Mouse (Mus musculus) heart, embryonic 11.5 days (tissue): Measurements from ENCODE around the gene Gm20388. TPM values are rescaled to one million over a fixed set of nuclear protein-coding genes. Genes with fewer than 3 reads are reported as not detected.
"Not testable (repeated sequence)": the region's sequence is repeated elsewhere in the genome, so short reads cannot be mapped to it uniquely, and the experiment has no call there.

Experiments used
- ATAC-seq: fragments of 200-750 bp; cut with Nextera tagmentation; replicated peaks from 2 replicates; pipeline ENCODE4 v1.8.0; 2017; ENCODE audit warnings: moderate library complexity; ENCODE audit not compliant: insufficient number of reproducible peaks, low FRiP score, low TSS enrichment
- H3K27ac ChIP-seq: fragments of 300-500 bp; sonication (generic); 2 replicates; pipeline ENCODE4 v1.5.1; 2014; ENCODE audit warnings: mild to moderate bottlenecking, low read depth, low read length
- H3K27me3 ChIP-seq: fragments of 300-500 bp; sonication (generic); 2 replicates; pipeline ENCODE4 v1.6.1; 2014; ENCODE audit warnings: mild to moderate bottlenecking, low read length, mixed read lengths; ENCODE audit not compliant: control insufficient read depth, insufficient read depth
- H3K36me3 ChIP-seq: fragments of 300-500 bp; sonication (generic); 2 replicates; pipeline ENCODE4 v1.6.1; 2014; ENCODE audit warnings: mild to moderate bottlenecking, low read length, moderate library complexity, mixed read lengths; ENCODE audit not compliant: control insufficient read depth, insufficient read depth
- H3K4me1 ChIP-seq: fragments of 300-500 bp; sonication (generic); 2 replicates; pipeline ENCODE4 v1.6.1; 2014; ENCODE audit warnings: low read length; ENCODE audit not compliant: control insufficient read depth, insufficient read depth
- H3K4me2 ChIP-seq: fragments of 300-500 bp; sonication (generic); 2 replicates; pipeline ENCODE4 v1.6.1; 2014; ENCODE audit warnings: mild to moderate bottlenecking, moderate library complexity
- H3K4me3 ChIP-seq: fragments of 300-500 bp; sonication (generic); 2 replicates; pipeline ENCODE4 v1.5.1; 2014; ENCODE audit warnings: low read depth, low read length
- H3K9ac ChIP-seq: fragments of 300-500 bp; sonication (generic); 2 replicates; pipeline ENCODE4 v1.6.1; 2014; ENCODE audit warnings: mild to moderate bottlenecking, low read depth, low read length, moderate library complexity
- H3K9me3 ChIP-seq: fragments of 300-500 bp; sonication (generic); replicated peaks from 2 replicates; pipeline ENCODE4 v1.6.1; 2016; ENCODE audit warnings: low read length; ENCODE audit not compliant: control insufficient read depth
- WGBS: fragments of 180-500 bp; shearing (Covaris S2); extraction: QIAGEN DNeasy Blood & Tissue Kit; methylation state at CpG from one replicate; pipeline ENCODE4 v1.1.7; 2014; ENCODE audit not compliant: insufficient replicate concordance; 5-methylcytosine and 5-hydroxymethylcytosine counted together
- polyA plus RNA-seq: library from polyadenylated mRNA; unstranded; fragments of >200 nt; fragmentation: Nextera tagmentation; extraction: Ambion mirVana; gene quantifications from 2 replicates; pipeline ENCODE4 v1.2.1, GENCODE M21; 2014

Gm20388 gene
- polyA plus RNA-seq, 1 experiment from 2014 or later, result 6.4 TPM

DNA sequence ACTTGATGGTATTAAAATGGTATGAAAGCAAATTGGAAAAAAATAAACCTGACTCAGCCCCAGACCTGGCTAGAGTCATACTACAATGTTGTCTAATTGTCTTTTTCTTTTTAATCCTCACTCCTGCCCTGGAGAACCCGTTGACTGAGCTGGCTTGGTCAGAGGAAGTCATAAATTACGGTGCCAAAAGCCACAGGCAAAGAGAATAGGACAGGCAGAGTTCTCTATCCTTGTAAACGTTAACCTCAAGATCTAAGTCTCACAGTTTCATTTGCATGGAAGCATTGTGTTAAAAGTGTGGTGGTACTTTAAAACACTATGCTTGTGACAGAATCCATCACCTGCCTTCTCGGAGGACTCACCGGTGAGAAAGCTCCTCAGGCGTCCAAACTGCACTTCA, 4097.2 kb downstream of the Gm20388 start:
- Histone ChIP-seq H3K9ac (no peak overlapping the region), H3K36me3 (peaks cover 15% of the 10 kb centered on the region), H3K4me3 (no peak overlapping the region), H3K4me2 (no peak overlapping the region), H3K27ac (no peak overlapping the region), H3K27me3 (no peaks in the 10 kb centered on the region), H3K9me3 (no peaks in the 10 kb centered on the region), H3K4me1 (peaks cover 9% of the 10 kb centered on the region)
- ATAC-seq, result no peak
- WGBS, result 88% methylated on average over 6 of the region's 6 CpGs

DNA sequence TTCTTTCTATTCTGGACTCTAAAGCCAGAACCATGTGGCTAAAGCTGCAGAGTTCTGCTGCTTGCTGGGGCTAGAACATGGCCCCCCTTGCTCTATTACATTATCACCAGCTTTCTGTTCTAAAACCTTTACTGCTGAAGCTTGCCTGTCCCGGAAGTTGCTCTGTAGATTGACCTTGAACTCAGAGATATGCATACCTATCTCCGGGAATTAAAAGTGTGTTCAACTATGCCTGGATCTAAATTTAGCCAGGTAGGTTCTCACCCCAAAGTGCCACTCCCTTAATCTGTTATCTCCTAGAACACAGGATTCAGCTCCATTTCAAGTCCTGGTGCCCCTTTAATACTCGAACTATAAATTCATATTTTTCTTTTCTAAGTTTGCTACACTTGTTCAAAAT, 4100.9 kb downstream of the Gm20388 start:
- H3K27me3 ChIP-seq, result no peaks in the 10 kb centered on the region
- H3K4me2 ChIP-seq, result peak overlapping the region; percentile 27; the same call in 1 of the 2 replicates
- no peak for ATAC-seq
- H3K9ac ChIP-seq, result no peak overlapping the region
- peaks cover 9% of the 10 kb centered on the region for H3K4me1 ChIP-seq
- 43% methylated on average over 3 of the region's 3 CpGs for WGBS
- H3K36me3 ChIP-seq, result peaks cover 6% of the 10 kb centered on the region; the same call in 1 of the 2 replicates
- H3K4me3 ChIP-seq, result no peak overlapping the region
- no peaks in the 10 kb centered on the region for H3K9me3 ChIP-seq
- peak overlapping the region; percentile 35; the same call in 1 of the 2 replicates for H3K27ac ChIP-seq

DNA sequence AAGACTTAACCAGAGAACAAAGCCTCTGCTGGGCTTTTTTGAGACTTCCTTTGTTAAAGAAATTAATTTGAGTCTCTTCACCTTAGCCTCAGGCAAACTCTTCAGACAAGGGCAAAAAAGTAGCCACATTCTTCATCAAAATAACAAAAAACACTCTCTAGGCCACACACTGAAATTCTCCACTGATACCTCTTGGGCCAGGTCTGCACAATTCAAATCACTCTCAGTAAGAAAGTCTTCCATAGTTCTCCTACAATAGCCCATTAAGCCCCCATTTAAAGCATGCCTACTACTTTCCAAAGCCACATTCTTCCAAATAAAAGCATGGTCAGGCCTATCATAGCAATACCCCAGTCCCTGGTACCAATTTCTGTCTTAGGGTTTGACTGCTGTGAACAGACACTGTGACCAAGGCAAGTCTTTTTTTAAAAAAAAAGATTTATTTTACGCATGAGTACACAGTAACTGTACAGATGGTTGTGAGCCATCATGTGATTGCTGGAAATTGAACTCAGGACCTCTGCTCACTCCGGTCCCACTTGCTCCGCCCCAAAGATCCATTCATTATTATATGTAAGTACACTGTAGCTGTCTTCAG, 4101.4 kb downstream of the Gm20388 start:
- Histone ChIP-seq H3K9me3 (no peaks in the 10 kb centered on the region), H3K4me2 (no peak overlapping the region), H3K27ac (peak overlapping the region; percentile 35; the same call in 1 of the 2 replicates), H3K4me1 (peaks cover 9% of the 10 kb centered on the region), H3K36me3 (peaks cover 6% of the 10 kb centered on the region; the same call in 1 of the 2 replicates), H3K27me3 (no peaks in the 10 kb centered on the region), H3K4me3 (no peak overlapping the region), H3K9ac (no peak overlapping the region)
- 96% methylated on average over 3 of the region's 3 CpGs for WGBS
- no peak for ATAC-seq

DNA sequence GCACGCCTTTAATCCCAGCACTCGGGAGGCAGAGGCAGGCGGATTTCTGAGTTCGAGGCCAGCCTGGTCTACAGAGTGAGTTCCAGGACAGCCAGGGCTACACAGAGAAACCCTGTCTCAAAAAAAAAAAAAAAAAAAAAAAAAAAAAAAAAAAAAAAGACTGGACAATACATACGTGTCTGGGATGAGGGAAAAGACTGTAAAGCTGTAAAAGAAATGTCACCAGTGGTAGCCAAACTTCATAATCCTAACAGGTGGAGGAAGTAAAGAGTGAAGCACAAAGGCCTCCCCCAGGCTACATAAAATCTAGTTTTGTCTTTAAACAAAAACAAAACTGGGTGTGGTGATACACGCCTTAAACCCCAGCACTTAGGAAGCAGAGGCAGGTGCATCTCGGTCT, 4103.7 kb downstream of the Gm20388 start:
- H3K9me3 ChIP-seq, H3K4me3 ChIP-seq, H3K36me3 ChIP-seq, H3K27me3 ChIP-seq, H3K4me2 ChIP-seq, ATAC-seq, H3K27ac ChIP-seq, H3K9ac ChIP-seq: not testable (repeated sequence)
- WGBS, result 90% methylated on average over 7 of the region's 7 CpGs
- peaks cover 17% of the 10 kb centered on the region for H3K4me1 ChIP-seq

DNA sequence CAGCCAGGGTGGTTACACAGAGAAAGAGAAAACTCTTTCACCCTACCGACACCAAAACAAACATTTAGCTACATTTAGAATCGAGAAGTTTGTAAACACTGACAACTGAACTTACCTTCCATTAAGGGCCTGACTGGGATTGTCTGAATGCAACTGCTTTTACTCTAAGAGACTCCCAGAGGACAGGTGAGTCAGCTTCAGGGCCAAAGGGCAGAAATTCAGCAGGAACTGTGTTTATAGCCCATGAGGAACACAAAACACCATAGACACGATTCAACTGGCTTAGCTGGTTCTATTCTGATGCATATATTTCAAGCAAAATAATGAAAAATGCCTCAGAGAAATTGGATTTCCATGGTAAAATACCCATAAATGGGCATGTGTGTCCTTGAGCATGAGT, 4104.1 kb downstream of the Gm20388 start:
- H3K4me1 ChIP-seq, result peaks cover 22% of the 10 kb centered on the region
- H3K9ac ChIP-seq, result no peak overlapping the region
- no peak overlapping the region for H3K4me3 ChIP-seq
- 79% methylated on average over 3 of the region's 3 CpGs for WGBS
- no peak for ATAC-seq
- no peak overlapping the region for H3K4me2 ChIP-seq
- H3K27me3 ChIP-seq, result no peaks in the 10 kb centered on the region
- H3K36me3 ChIP-seq, result no peaks in the 10 kb centered on the region
- no peaks in the 10 kb centered on the region for H3K9me3 ChIP-seq
- no peak overlapping the region for H3K27ac ChIP-seq

DNA sequence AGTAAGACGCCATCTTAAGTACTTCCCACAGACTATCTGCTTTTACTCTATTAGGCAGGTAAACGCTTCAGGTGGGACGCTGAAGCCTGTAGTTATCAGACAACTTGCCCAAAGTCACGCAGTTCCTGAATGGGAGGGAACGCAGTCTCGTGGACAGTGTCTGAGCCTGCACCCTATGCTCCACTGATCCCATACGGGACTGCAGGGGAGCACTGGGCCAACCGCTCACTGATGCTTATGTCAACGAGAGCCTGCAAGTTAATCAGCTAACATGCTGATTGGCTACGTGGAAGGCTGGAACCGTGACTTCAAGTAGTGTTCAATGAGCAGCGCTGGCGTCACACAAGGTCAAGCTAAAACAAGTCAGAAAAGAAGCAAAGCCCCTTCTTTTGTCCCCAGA, 4109.1 kb downstream of the Gm20388 start:
- H3K4me2 ChIP-seq, result peak overlapping the region; percentile 85
- peak; percentile 61; the same call in 1 of the 2 replicates for ATAC-seq
- no peaks in the 10 kb centered on the region for H3K9me3 ChIP-seq
- H3K4me3 ChIP-seq, result peak overlapping the region; percentile 91
- H3K9ac ChIP-seq, result peak overlapping the region; percentile 8; the same call in 1 of the 2 replicates
- no peak overlapping the region for H3K27ac ChIP-seq
- H3K4me1 ChIP-seq, result peaks cover 17% of the 10 kb centered on the region
- H3K27me3 ChIP-seq, result no peaks in the 10 kb centered on the region
- 25% methylated on average over 13 of the region's 13 CpGs for WGBS
- no peaks in the 10 kb centered on the region for H3K36me3 ChIP-seq

DNA sequence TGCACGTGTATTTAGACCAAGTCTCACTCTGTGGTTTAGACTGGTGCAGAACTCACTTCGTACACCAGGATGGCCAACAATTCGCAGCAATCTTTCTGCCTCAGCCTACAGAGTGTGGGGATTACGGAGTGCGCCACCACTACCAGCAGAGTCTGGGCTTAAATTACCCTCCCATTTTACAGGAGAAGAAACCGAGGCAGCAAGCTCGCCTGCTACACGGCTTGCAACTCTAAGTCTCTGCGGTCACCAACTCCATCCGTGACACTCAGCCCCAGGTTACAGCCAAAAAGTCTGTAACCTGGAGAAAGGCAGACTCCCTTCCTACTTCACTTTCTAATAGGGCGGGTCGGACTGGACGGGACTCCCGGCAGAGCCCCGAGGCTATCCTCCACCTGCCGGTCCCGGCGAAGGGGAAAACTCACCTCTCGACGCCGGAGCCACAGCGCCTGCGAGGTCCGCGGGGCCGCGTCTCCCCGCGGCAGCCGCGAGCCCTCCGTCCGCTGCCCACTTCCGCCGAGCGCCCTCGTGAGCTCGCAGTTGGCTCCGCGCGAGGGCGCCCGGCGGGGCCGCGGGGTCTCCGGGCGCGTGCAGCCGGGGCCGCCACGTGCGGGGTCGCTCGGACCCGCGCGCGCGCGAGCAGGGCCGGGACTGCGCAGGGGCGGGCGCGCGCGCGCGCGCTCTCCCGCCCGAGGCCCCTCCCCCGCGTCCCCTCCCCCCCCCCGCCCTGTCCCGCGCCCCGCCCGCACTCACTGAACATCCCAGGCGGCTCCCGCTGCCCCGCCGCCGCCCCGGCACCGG, 4110.0 kb downstream of the Gm20388 start:
- no peaks in the 10 kb centered on the region for H3K9me3 ChIP-seq
- H3K27ac ChIP-seq, result peak overlapping the region; percentile 89
- peak overlapping the region; percentile 91 for H3K4me3 ChIP-seq
- H3K27me3 ChIP-seq, result no peaks in the 10 kb centered on the region
- H3K36me3 ChIP-seq, result no peaks in the 10 kb centered on the region; the same call in 1 of the 2 replicates
- peak overlapping the region; percentile 85 for H3K4me2 ChIP-seq
- H3K4me1 ChIP-seq, result peaks cover 17% of the 10 kb centered on the region
- peak; percentile 81 for ATAC-seq
- 1% methylated on average over 50 of the region's 87 CpGs for WGBS
- peak overlapping the region; percentile 93 for H3K9ac ChIP-seq

DNA sequence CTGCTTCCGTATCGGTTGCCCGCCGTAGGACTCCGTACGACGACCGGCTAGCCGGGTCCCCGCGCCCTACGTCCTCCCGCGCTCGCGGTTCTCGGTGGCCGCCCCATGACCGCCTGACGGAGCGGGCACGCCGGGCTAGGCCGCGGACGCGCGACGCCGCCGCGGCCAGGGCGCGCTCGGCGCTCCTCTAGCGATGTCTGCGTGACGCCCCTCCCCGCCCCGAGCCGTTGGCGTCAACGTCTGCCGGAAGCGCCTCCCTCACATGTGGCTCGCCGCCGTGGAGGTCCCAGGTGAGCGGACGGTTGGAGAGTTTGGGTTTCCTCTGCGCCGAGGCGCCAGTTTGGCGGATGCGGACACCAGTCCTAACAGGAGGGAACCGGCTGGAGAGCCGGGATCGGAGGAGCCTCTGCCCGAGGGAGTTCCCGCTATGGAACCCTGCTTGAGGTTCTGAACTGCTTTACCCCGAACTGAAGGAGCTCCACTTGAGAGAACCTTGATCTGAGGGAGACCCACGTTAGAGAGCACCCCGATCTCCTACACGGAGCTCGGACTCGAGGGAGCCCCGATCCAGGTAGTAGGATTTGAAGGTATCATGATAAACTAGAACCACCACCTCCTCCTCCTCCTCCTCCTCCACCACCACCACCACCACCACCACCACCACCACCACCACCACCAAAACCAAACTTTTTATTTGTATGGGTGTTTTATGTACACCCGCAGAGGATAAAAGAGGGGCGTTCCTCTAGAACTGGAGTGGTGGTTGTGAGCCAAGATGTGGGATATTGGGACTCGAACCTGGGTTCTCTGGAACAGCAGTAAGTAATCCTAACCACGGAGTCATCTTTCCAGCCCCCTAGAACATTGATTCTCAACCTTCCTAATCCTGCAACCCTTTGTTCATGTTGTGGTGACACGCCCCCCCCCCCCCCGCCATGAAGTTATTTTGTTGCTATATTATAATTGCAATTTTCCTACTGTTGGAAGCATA, 4110.9 kb downstream of the Gm20388 start, which contains the start of the genes Taf5l and Urb2:
Taf5l (minus strand) TSS at position 161 of the 991 bp plus-strand sequence.
Urb2 (plus strand) TSS at position 272 of the 991 bp plus-strand sequence.
- 1% methylated on average over 73 of the region's 74 CpGs for WGBS
- Histone ChIP-seq H3K4me3 (peak within 1 kb of the TSS; percentile 91), H3K27ac (peak within 1 kb of the TSS; percentile 89), H3K9me3 (no peaks in the 10 kb centered on the region), H3K27me3 (no peaks in the 10 kb centered on the region), H3K4me2 (peak within 1 kb of the TSS; percentile 85), H3K9ac (peak within 1 kb of the TSS; percentile 93), H3K36me3 (peaks cover 4% of the 10 kb centered on the region; the same call in 1 of the 2 replicates), H3K4me1 (peaks cover 17% of the 10 kb centered on the region)
- peak; percentile 90 for ATAC-seq
